Mouse (Mus musculus): Measurements from ENCODE around the gene Fads1. TPM values are rescaled to one million over a fixed set of nuclear protein-coding genes. Genes with fewer than 3 reads are reported as not detected.

Fads1 gene
- polyA plus RNA-seq (2014; fragmentation: Nextera tagmentation; extraction: Ambion mirVana): 134 and 142 TPM in 2 replicates

- Histone ChIP-seq H3K9ac (ENCODE audit: low read length) (peak within 1 kb of the TSS; percentile 92), H3K4me3 (ENCODE audit: low read depth, low read length) (peak within 1 kb of the TSS; percentile 86), H3K27ac (ENCODE audit: low read depth) (peak within 1 kb of the TSS; percentile 94), H3K4me2 (ENCODE audit: low read length) (peak within 1 kb of the TSS; percentile 69), H3K9me3 (ENCODE audit: control insufficient read depth, low read length) (no peaks in the 10 kb centered on the region), H3K4me1 (replicated peaks; ENCODE audit: control insufficient read depth, insufficient read depth, low read length) (peaks cover 11% of the 10 kb centered on the region), H3K27me3 (replicated peaks; ENCODE audit: control insufficient read depth, insufficient read depth, low read length) (no peaks in the 10 kb centered on the region), H3K36me3 (ENCODE audit: control insufficient read depth, insufficient read depth, low read length) (peaks cover 31% of the 10 kb centered on the region)
- DNase-seq (ENCODE audit: low spot score) (peak; percentile 93), ATAC-seq (replicated peaks; ENCODE audit: low FRiP score, low TSS enrichment, low read depth) (peak; percentile 97)
- under 1% methylated on average over 70 of the region's 70 CpGs for WGBS
These were observed at the start of gene Fads1 for GRCm38 (mm10) chr19:10182670-10183298. TSS of gene Fads1 (plus strand) at chr19:10182888.

- H3K4me2 ChIP-seq (ENCODE audit: low read length): no peak overlapping the region
- DNase-seq (ENCODE audit: low spot score): peak; percentile 61
- H3K9ac ChIP-seq (ENCODE audit: low read length): peak overlapping the region; percentile 16; the same call in 1 of the 2 replicates
- ATAC-seq (replicated peaks; ENCODE audit: low FRiP score, low TSS enrichment, low read depth): no peak
- H3K4me3 ChIP-seq (ENCODE audit: low read depth, low read length): no peak overlapping the region
- WGBS: 21% methylated on average over 2 of the region's 2 CpGs
- no peaks in the 10 kb centered on the region for H3K27me3 ChIP-seq (replicated peaks; ENCODE audit: control insufficient read depth, insufficient read depth, low read length)
- H3K4me1 ChIP-seq (replicated peaks; ENCODE audit: control insufficient read depth, insufficient read depth, low read length): peaks cover 7% of the 10 kb centered on the region; the same call in 1 of the 2 replicates
- H3K36me3 ChIP-seq (ENCODE audit: control insufficient read depth, insufficient read depth, low read length): no peaks in the 10 kb centered on the region
- no peaks in the 10 kb centered on the region for H3K9me3 ChIP-seq (ENCODE audit: control insufficient read depth, low read length)
- H3K27ac ChIP-seq (ENCODE audit: low read depth): peak overlapping the region; percentile 60; the same call in 1 of the 2 replicates
These were observed 48.0 kb upstream of the Fads1 start for GRCm38 (mm10) chr19:10134692-10135091.

GRCm38 (mm10) chr19:10137423-10137822, 45.3 kb upstream of the Fads1 start:
- H3K9me3 ChIP-seq (ENCODE audit: control insufficient read depth, low read length): no peaks in the 10 kb centered on the region
- H3K27ac ChIP-seq (ENCODE audit: low read depth): no peak overlapping the region
- peaks cover 7% of the 10 kb centered on the region; the same call in 1 of the 2 replicates for H3K4me1 ChIP-seq (replicated peaks; ENCODE audit: control insufficient read depth, insufficient read depth, low read length)
- no peak overlapping the region for H3K4me3 ChIP-seq (ENCODE audit: low read depth, low read length)
- H3K27me3 ChIP-seq (replicated peaks; ENCODE audit: control insufficient read depth, insufficient read depth, low read length): no peaks in the 10 kb centered on the region
- no peak for DNase-seq (ENCODE audit: low spot score)
- ATAC-seq (replicated peaks; ENCODE audit: low FRiP score, low TSS enrichment, low read depth): no peak
- no peak overlapping the region for H3K9ac ChIP-seq (ENCODE audit: low read length)
- WGBS: 78% methylated on average over 5 of the region's 5 CpGs
- H3K4me2 ChIP-seq (ENCODE audit: low read length): no peak overlapping the region
- no peaks in the 10 kb centered on the region for H3K36me3 ChIP-seq (ENCODE audit: control insufficient read depth, insufficient read depth, low read length)

GRCm38 (mm10) chr19:10139736-10140135, 43.0 kb upstream of the Fads1 start:
- Histone ChIP-seq H3K4me2 (ENCODE audit: low read length) (no peak overlapping the region), H3K9ac (ENCODE audit: low read length) (no peak overlapping the region), H3K36me3 (ENCODE audit: control insufficient read depth, insufficient read depth, low read length) (no peaks in the 10 kb centered on the region), H3K9me3 (ENCODE audit: control insufficient read depth, low read length) (no peaks in the 10 kb centered on the region), H3K27ac (ENCODE audit: low read depth) (no peak overlapping the region), H3K27me3 (replicated peaks; ENCODE audit: control insufficient read depth, insufficient read depth, low read length) (no peaks in the 10 kb centered on the region), H3K4me3 (ENCODE audit: low read depth, low read length) (no peak overlapping the region), H3K4me1 (replicated peaks; ENCODE audit: control insufficient read depth, insufficient read depth, low read length) (0 out of 2 replicates have a peak, but pooled peaks cover under 1% of the 10 kb centered on the region)
- ATAC-seq (replicated peaks; ENCODE audit: low FRiP score, low TSS enrichment, low read depth) (no peak), DNase-seq (ENCODE audit: low spot score) (no peak)
- 76% methylated on average over 6 of the region's 6 CpGs for WGBS

GRCm38 (mm10) chr19:10143667-10144066, 39.0 kb upstream of the Fads1 start:
- H3K4me2 ChIP-seq (ENCODE audit: low read length): no peak overlapping the region
- DNase-seq (ENCODE audit: low spot score) (no peak), ATAC-seq (replicated peaks; ENCODE audit: low FRiP score, low TSS enrichment, low read depth) (no peak)
- H3K9ac ChIP-seq (ENCODE audit: low read length): no peak overlapping the region
- H3K27me3 ChIP-seq (replicated peaks; ENCODE audit: control insufficient read depth, insufficient read depth, low read length): no peaks in the 10 kb centered on the region
- no peaks in the 10 kb centered on the region for H3K4me1 ChIP-seq (replicated peaks; ENCODE audit: control insufficient read depth, insufficient read depth, low read length)
- no peak overlapping the region for H3K27ac ChIP-seq (ENCODE audit: low read depth)
- WGBS: 63% methylated on average over 2 of the region's 2 CpGs
- no peaks in the 10 kb centered on the region for H3K36me3 ChIP-seq (ENCODE audit: control insufficient read depth, insufficient read depth, low read length)
- no peak overlapping the region for H3K4me3 ChIP-seq (ENCODE audit: low read depth, low read length)
- no peaks in the 10 kb centered on the region for H3K9me3 ChIP-seq (ENCODE audit: control insufficient read depth, low read length)

- no peaks in the 10 kb centered on the region for H3K4me1 ChIP-seq (replicated peaks; ENCODE audit: control insufficient read depth, insufficient read depth, low read length)
- ATAC-seq (replicated peaks; ENCODE audit: low FRiP score, low TSS enrichment, low read depth): no peak
- H3K9ac ChIP-seq (ENCODE audit: low read length): no peak overlapping the region
- no peaks in the 10 kb centered on the region for H3K36me3 ChIP-seq (ENCODE audit: control insufficient read depth, insufficient read depth, low read length)
- WGBS: 52% methylated on average over 4 of the region's 4 CpGs
- no peaks in the 10 kb centered on the region for H3K27me3 ChIP-seq (replicated peaks; ENCODE audit: control insufficient read depth, insufficient read depth, low read length)
- no peak overlapping the region for H3K4me3 ChIP-seq (ENCODE audit: low read depth, low read length)
- H3K9me3 ChIP-seq (ENCODE audit: control insufficient read depth, low read length): no peaks in the 10 kb centered on the region
- H3K27ac ChIP-seq (ENCODE audit: low read depth): no peak overlapping the region
- DNase-seq (ENCODE audit: low spot score): no peak
- no peak overlapping the region for H3K4me2 ChIP-seq (ENCODE audit: low read length)
These were observed 38.2 kb upstream of the Fads1 start for GRCm38 (mm10) chr19:10144464-10144863.

GRCm38 (mm10) chr19:10148555-10148954, 34.1 kb upstream of the Fads1 start:
- H3K4me1 ChIP-seq (replicated peaks; ENCODE audit: control insufficient read depth, insufficient read depth, low read length): no peaks in the 10 kb centered on the region
- H3K9me3 ChIP-seq (ENCODE audit: control insufficient read depth, low read length): no peaks in the 10 kb centered on the region
- DNase-seq (ENCODE audit: low spot score) (no peak), ATAC-seq (replicated peaks; ENCODE audit: low FRiP score, low TSS enrichment, low read depth) (no peak)
- no peak overlapping the region for H3K4me2 ChIP-seq (ENCODE audit: low read length)
- no peaks in the 10 kb centered on the region for H3K27me3 ChIP-seq (replicated peaks; ENCODE audit: control insufficient read depth, insufficient read depth, low read length)
- H3K9ac ChIP-seq (ENCODE audit: low read length): no peak overlapping the region
- no peak overlapping the region for H3K4me3 ChIP-seq (ENCODE audit: low read depth, low read length)
- H3K36me3 ChIP-seq (ENCODE audit: control insufficient read depth, insufficient read depth, low read length): no peaks in the 10 kb centered on the region
- 54% methylated on average over 6 of the region's 6 CpGs for WGBS
- peak overlapping the region; percentile 54 for H3K27ac ChIP-seq (ENCODE audit: low read depth)

GRCm38 (mm10) chr19:10149189-10149588, 33.5 kb upstream of the Fads1 start:
- no peaks in the 10 kb centered on the region for H3K4me1 ChIP-seq (replicated peaks; ENCODE audit: control insufficient read depth, insufficient read depth, low read length)
- H3K27ac ChIP-seq (ENCODE audit: low read depth): no peak overlapping the region
- WGBS: 77% methylated on average over 3 of the region's 3 CpGs

GRCm38 (mm10) chr19:10157725-10158124, 25.0 kb upstream of the Fads1 start:
- Histone ChIP-seq H3K4me2 (ENCODE audit: low read length) (no peak overlapping the region), H3K4me1 (replicated peaks; ENCODE audit: control insufficient read depth, insufficient read depth, low read length) (no peaks in the 10 kb centered on the region), H3K9me3 (ENCODE audit: control insufficient read depth, low read length) (no peaks in the 10 kb centered on the region), H3K27ac (ENCODE audit: low read depth) (no peak overlapping the region), H3K27me3 (replicated peaks; ENCODE audit: control insufficient read depth, insufficient read depth, low read length) (no peaks in the 10 kb centered on the region), H3K4me3 (ENCODE audit: low read depth, low read length) (no peak overlapping the region), H3K36me3 (ENCODE audit: control insufficient read depth, insufficient read depth, low read length) (no peaks in the 10 kb centered on the region), H3K9ac (ENCODE audit: low read length) (no peak overlapping the region)
- 63% methylated on average over 2 of the region's 2 CpGs for WGBS
- ATAC-seq (replicated peaks; ENCODE audit: low FRiP score, low TSS enrichment, low read depth) (no peak), DNase-seq (ENCODE audit: low spot score) (peak; percentile 25)

More at GRCm38 (mm10) chr19:10149189-10149588, 33.5 kb upstream of the Fads1 start:
- DNase-seq (ENCODE audit: low spot score): no peak
- no peaks in the 10 kb centered on the region for H3K36me3 ChIP-seq (ENCODE audit: control insufficient read depth, insufficient read depth, low read length)
- H3K4me2 ChIP-seq (ENCODE audit: low read length): no peak overlapping the region
- H3K9ac ChIP-seq (ENCODE audit: low read length): no peak overlapping the region
- ATAC-seq (replicated peaks; ENCODE audit: low FRiP score, low TSS enrichment, low read depth): no peak
- no peaks in the 10 kb centered on the region for H3K9me3 ChIP-seq (ENCODE audit: control insufficient read depth, low read length)
- H3K4me3 ChIP-seq (ENCODE audit: low read depth, low read length): no peak overlapping the region
- H3K27me3 ChIP-seq (replicated peaks; ENCODE audit: control insufficient read depth, insufficient read depth, low read length): no peaks in the 10 kb centered on the region

Measured in intestine, embryonic 14.5 days (tissue).